22 mouse cellular contexts compared by ENCODE assay signal in genomic region chr6:47375705-47376104, GRCm38 (mm10).
A peak's percentile ranks its signal among the peaks of the same experiment; 100 is the strongest.
DNase-seq lines count a peak whose midpoint lies in the region; ATAC-seq lines count a peak whose summit lies in the region.
"Had no signal": no experiment of that assay in that cellular context is flagged by ENCODE, and none has a peak within 500 bp of the region (broad histone marks: within the 10 kb centered on the region; RNA-seq: fewer than 3 reads in every experiment).

No protein-coding gene starts in this region.

- peaks cover 7% of the 10 kb centered on the region for H3K4me1 ChIP-seq in limb, embryonic 15.5 days
- H3K4me1 ChIP-seq in limb, embryonic 10.5 days = no peaks in the 10 kb centered on the region
- H3K4me1 ChIP-seq in embryonic facial prominence, embryonic 14.5 days (ENCODE audit: control insufficient read depth, insufficient read depth, low read length) = no peaks in the 10 kb centered on the region
- no peaks in the 10 kb centered on the region for H3K4me1 ChIP-seq in intestine, embryonic 16.5 days (ENCODE audit: control insufficient read depth, insufficient read depth, low read length)
- H3K4me1 ChIP-seq: embryonic facial prominence, embryonic 12.5 days; forebrain, embryonic 12.5 days; heart, embryonic 15.5 days had no signal

- no peaks in the 10 kb centered on the region for H3K9me3 ChIP-seq in limb, embryonic 15.5 days
- no peaks in the 10 kb centered on the region for H3K9me3 ChIP-seq in limb, embryonic 10.5 days (replicated peaks)
- H3K9me3 ChIP-seq in embryonic facial prominence, embryonic 14.5 days (ENCODE audit: control insufficient read depth, low read length) = no peaks in the 10 kb centered on the region
- no peaks in the 10 kb centered on the region for H3K9me3 ChIP-seq in intestine, embryonic 16.5 days (ENCODE audit: control insufficient read depth, low read length)
- H3K9me3 ChIP-seq: embryonic facial prominence, embryonic 12.5 days; forebrain, embryonic 12.5 days; heart, embryonic 15.5 days had no signal

- H3K27me3 ChIP-seq in limb, embryonic 15.5 days = no peaks in the 10 kb centered on the region
- H3K27me3 ChIP-seq in limb, embryonic 10.5 days (ENCODE audit: low read depth, poor library complexity, severe bottlenecking) = no peaks in the 10 kb centered on the region
- H3K27me3 ChIP-seq in embryonic facial prominence, embryonic 14.5 days (replicated peaks; ENCODE audit: control insufficient read depth, insufficient read depth, low read length) = no peaks in the 10 kb centered on the region
- no peaks in the 10 kb centered on the region for H3K27me3 ChIP-seq in intestine, embryonic 16.5 days (replicated peaks; ENCODE audit: control insufficient read depth, insufficient read depth, low read length)
- H3K27me3 ChIP-seq: CH12.LX; embryonic facial prominence, embryonic 12.5 days; forebrain, embryonic 12.5 days; heart, embryonic 15.5 days had no signal

- H3K27ac ChIP-seq in limb, embryonic 15.5 days = 0 out of 2 replicates have a peak overlapping the region, but pooled peaks have one; percentile 24
- H3K27ac ChIP-seq in limb, embryonic 10.5 days = no peak overlapping the region
- H3K27ac ChIP-seq in embryonic facial prominence, embryonic 14.5 days (replicated peaks; ENCODE audit: low read depth, low read length) = no peak overlapping the region
- no peak overlapping the region for H3K27ac ChIP-seq in intestine, embryonic 16.5 days (ENCODE audit: low read length)
- H3K27ac ChIP-seq: embryonic facial prominence, embryonic 12.5 days; forebrain, embryonic 12.5 days; heart, adult 2 months; heart, embryonic 15.5 days; hindbrain, embryonic 14.5 days had no signal

- no peak overlapping the region for H3K4me3 ChIP-seq in limb, embryonic 15.5 days
- H3K4me3 ChIP-seq in limb, embryonic 10.5 days = no peak overlapping the region
- no peak overlapping the region for H3K4me3 ChIP-seq in embryonic facial prominence, embryonic 14.5 days (ENCODE audit: low read depth, low read length)
- H3K4me3 ChIP-seq in intestine, embryonic 16.5 days (ENCODE audit: low read length) = no peak overlapping the region
- H3K4me3 ChIP-seq: embryonic facial prominence, embryonic 12.5 days; forebrain, embryonic 12.5 days; heart, adult 2 months; heart, embryonic 15.5 days had no signal

- H3K4me2 ChIP-seq in limb, embryonic 15.5 days = no peak overlapping the region
- no peak overlapping the region for H3K4me2 ChIP-seq in embryonic facial prominence, embryonic 14.5 days (ENCODE audit: low read depth, low read length)
- H3K4me2 ChIP-seq in intestine, embryonic 16.5 days (ENCODE audit: low read depth, low read length) = no peak overlapping the region
- H3K4me2 ChIP-seq: embryonic facial prominence, embryonic 12.5 days; forebrain, embryonic 12.5 days; heart, embryonic 11.5 days; heart, embryonic 15.5 days; hindbrain, embryonic 14.5 days had no signal

- no peak overlapping the region for H3K9ac ChIP-seq in limb, embryonic 15.5 days
- no peak overlapping the region for H3K9ac ChIP-seq in embryonic facial prominence, embryonic 14.5 days (ENCODE audit: low read depth, low read length)
- no peak overlapping the region for H3K9ac ChIP-seq in intestine, embryonic 16.5 days (ENCODE audit: low read depth, low read length)
- H3K9ac ChIP-seq: embryonic facial prominence, embryonic 12.5 days; forebrain, embryonic 12.5 days; forebrain, postnatal 0 days; heart, embryonic 15.5 days; hindbrain, embryonic 14.5 days had no signal

- no peaks in the 10 kb centered on the region for H3K36me3 ChIP-seq in limb, embryonic 15.5 days
- H3K36me3 ChIP-seq in limb, embryonic 10.5 days = no peaks in the 10 kb centered on the region
- H3K36me3 ChIP-seq in embryonic facial prominence, embryonic 14.5 days (ENCODE audit: control insufficient read depth, insufficient read depth, low read length) = no peaks in the 10 kb centered on the region
- no peaks in the 10 kb centered on the region for H3K36me3 ChIP-seq in intestine, embryonic 16.5 days (ENCODE audit: control insufficient read depth, insufficient read depth, low read length)
- H3K36me3 ChIP-seq: embryonic facial prominence, embryonic 12.5 days; forebrain, embryonic 12.5 days; heart, embryonic 15.5 days had no signal

- no peak for ATAC-seq in limb, embryonic 15.5 days (ENCODE audit: insufficient number of reproducible peaks, low FRiP score, low TSS enrichment, low read depth)
- ATAC-seq in embryonic facial prominence, embryonic 14.5 days (ENCODE audit: low read depth) = no peak
- ATAC-seq in intestine, embryonic 16.5 days = peak; percentile 71
- no peak for ATAC-seq in megakaryocyte, adult 5-6 weeks (ENCODE audit: poor library complexity, severe bottlenecking)
- ATAC-seq: forebrain, postnatal 0 days; Patski had no signal

- 36% methylated on average over 4 of the region's 4 CpGs for WGBS in limb, embryonic 15.5 days
- WGBS in limb, embryonic 10.5 days = 73% methylated on average over 4 of the region's 4 CpGs
- 65% methylated on average over 4 of the region's 4 CpGs for WGBS in embryonic facial prominence, embryonic 14.5 days
- 45% methylated on average over 4 of the region's 4 CpGs for WGBS in intestine, embryonic 16.5 days

- no peak for DNase-seq in limb, embryonic 10.5 days (ENCODE audit: low spot score)
- peak; percentile 51 for DNase-seq in embryonic facial prominence, embryonic 14.5 days (ENCODE audit: low spot score)
- DNase-seq in right cerebral cortex, postnatal 36 days (ENCODE audit: low spot score in 2 of 2) = no peak
- DNase-seq: adrenal gland, adult 2 months; adrenal gland, postnatal 25 days; cerebellum, adult 18-20 months; cerebellum, adult 9-11 months; cerebellum, postnatal 36 days; forebrain, postnatal 0 days; gastrocnemius, postnatal 14 days; heart, adult 2 months; heart, postnatal 14 days had no signal
